Mouse (Mus musculus) forebrain, embryonic 13.5 days (tissue): Measurements from ENCODE around the gene Mmab. TPM values are rescaled to one million over a fixed set of nuclear protein-coding genes. Genes with fewer than 3 reads are reported as not detected.

ENCODE experiments used
- ATAC-seq: fragments of 200-750 bp; cut with Nextera tagmentation; 2 replicates; pipeline ENCODE4 v1.8.0; 2017
- H3K27ac ChIP-seq: fragments of 300-500 bp; sonication (generic); 2 replicates; pipeline ENCODE4 v1.5.1; 2015; ENCODE audit warnings: inconsistent platforms, mild to moderate bottlenecking, moderate library complexity
- H3K27me3 ChIP-seq: fragments of 300-500 bp; sonication (generic); 2 replicates; pipeline ENCODE4 v1.6.1; 2015; ENCODE audit warnings: mild to moderate bottlenecking, inconsistent platforms
- H3K36me3 ChIP-seq: fragments of 300-500 bp; sonication (generic); 2 replicates; pipeline ENCODE4 v1.6.1; 2015; ENCODE audit warnings: mild to moderate bottlenecking, inconsistent platforms; ENCODE audit not compliant: poor library complexity, severe bottlenecking
- H3K4me1 ChIP-seq: fragments of 300-500 bp; sonication (generic); 2 replicates; pipeline ENCODE4 v1.6.1; 2015; ENCODE audit warnings: inconsistent platforms
- H3K4me2 ChIP-seq: fragments of 300-500 bp; sonication (generic); 2 replicates; pipeline ENCODE4 v1.6.1; 2015; ENCODE audit warnings: inconsistent platforms, mild to moderate bottlenecking, moderate library complexity
- H3K4me3 ChIP-seq: fragments of 300-500 bp; sonication (generic); 2 replicates; pipeline ENCODE4 v1.5.1; 2015; ENCODE audit warnings: mild to moderate bottlenecking, inconsistent platforms
- H3K9ac ChIP-seq: fragments of 300-500 bp; sonication (generic); 2 replicates; pipeline ENCODE4 v1.6.1; 2015; ENCODE audit warnings: mild to moderate bottlenecking, inconsistent platforms
- H3K9me3 ChIP-seq: fragments of 300-500 bp; sonication (generic); replicated peaks from 2 replicates; pipeline ENCODE4 v1.6.1; 2016; ENCODE audit warnings: inconsistent platforms
- WGBS: fragments of 180-500 bp; shearing (Covaris S2); methylation state at CpG from one replicate; pipeline ENCODE4 v1.1.7; 2015; 5-methylcytosine and 5-hydroxymethylcytosine counted together
- polyA plus RNA-seq: library from polyadenylated mRNA; unstranded; fragments of >200 nt; fragmentation: Nextera tagmentation; extraction: Ambion mirVana; gene quantifications from 2 replicates; pipeline ENCODE4 v1.2.1, GENCODE M21; 2015

The Mmab gene
- polyA plus RNA-seq, 1 experiment from 2014 or later: 18.9 TPM

GRCm38 (mm10) chr5:114426732-114427131 is 17.1 kb downstream of the Mmab start:
- Histone ChIP-seq H3K27ac (peak overlapping the region; percentile 44; the same call in 1 of the 2 replicates), H3K9me3 (no peaks in the 10 kb centered on the region), H3K27me3 (no peaks in the 10 kb centered on the region), H3K9ac (no peak overlapping the region), H3K4me1 (peaks cover 12% of the 10 kb centered on the region; the same call in 1 of the 2 replicates), H3K4me2 (no peak overlapping the region), H3K4me3 (no peak overlapping the region), H3K36me3 (0 out of 2 replicates have a peak, but pooled peaks cover 4% of the 10 kb centered on the region)
- WGBS: 74% methylated on average over 6 of the region's 6 CpGs
- no peak for ATAC-seq

GRCm38 (mm10) chr5:114423961-114424360 is 19.9 kb downstream of the Mmab start:
- Histone ChIP-seq H3K27me3 (no peaks in the 10 kb centered on the region), H3K4me1 (peaks cover 12% of the 10 kb centered on the region; the same call in 1 of the 2 replicates), H3K9me3 (no peaks in the 10 kb centered on the region), H3K4me3 (no peak overlapping the region), H3K27ac (no peak overlapping the region), H3K36me3 (peaks cover 27% of the 10 kb centered on the region), H3K9ac (no peak overlapping the region), H3K4me2 (no peak overlapping the region)
- ATAC-seq: no peak
- WGBS: 68% methylated on average over 5 of the region's 5 CpGs

- 60% methylated on average over 5 of the region's 5 CpGs for WGBS
- Histone ChIP-seq H3K27ac (no peak overlapping the region), H3K36me3 (peaks cover 41% of the 10 kb centered on the region), H3K9ac (no peak overlapping the region), H3K4me3 (no peak overlapping the region), H3K4me2 (no peak overlapping the region), H3K9me3 (no peaks in the 10 kb centered on the region), H3K4me1 (peaks cover 12% of the 10 kb centered on the region; the same call in 1 of the 2 replicates), H3K27me3 (no peaks in the 10 kb centered on the region)
- no peak for ATAC-seq
Measured at GRCm38 (mm10) chr5:114422591-114422990, 21.3 kb downstream of the Mmab start.

GRCm38 (mm10) chr5:114421561-114422298 is 22.1 kb downstream of the Mmab start:
- Histone ChIP-seq H3K4me3 (no peak overlapping the region), H3K27ac (no peak overlapping the region), H3K9ac (no peak overlapping the region), H3K4me1 (peaks cover 6% of the 10 kb centered on the region; the same call in 1 of the 2 replicates), H3K9me3 (no peaks in the 10 kb centered on the region), H3K36me3 (peaks cover 50% of the 10 kb centered on the region), H3K4me2 (no peak overlapping the region), H3K27me3 (no peaks in the 10 kb centered on the region)
- ATAC-seq: no peak
- WGBS: 82% methylated on average over 11 of the region's 11 CpGs

- 81% methylated on average over 8 of the region's 8 CpGs for WGBS
- Histone ChIP-seq H3K4me2 (no peak overlapping the region), H3K27me3 (no peaks in the 10 kb centered on the region), H3K27ac (peak overlapping the region; percentile 10; the same call in 1 of the 2 replicates), H3K4me1 (peaks cover under 1% of the 10 kb centered on the region; the same call in 1 of the 2 replicates), H3K4me3 (no peak overlapping the region), H3K36me3 (peaks cover 82% of the 10 kb centered on the region), H3K9me3 (no peaks in the 10 kb centered on the region), H3K9ac (no peak overlapping the region)
- ATAC-seq: no peak; the same call in 1 of the 2 replicates
Measured at GRCm38 (mm10) chr5:114418541-114418940, 25.3 kb downstream of the Mmab start.

GRCm38 (mm10) chr5:114416855-114417254 is 27.0 kb downstream of the Mmab start:
- Histone ChIP-seq H3K4me1 (no peaks in the 10 kb centered on the region), H3K4me2 (no peak overlapping the region), H3K36me3 (peaks cover 96% of the 10 kb centered on the region), H3K27me3 (no peaks in the 10 kb centered on the region), H3K4me3 (no peak overlapping the region), H3K27ac (no peak overlapping the region), H3K9me3 (no peaks in the 10 kb centered on the region), H3K9ac (no peak overlapping the region)
- 89% methylated on average over 8 of the region's 8 CpGs for WGBS
- ATAC-seq: no peak

GRCm38 (mm10) chr5:114415606-114416005 is 28.3 kb downstream of the Mmab start:
- Histone ChIP-seq H3K36me3 (peaks cover 100% of the 10 kb centered on the region), H3K4me1 (no peaks in the 10 kb centered on the region)

GRCm38 (mm10) chr5:114413067-114413735 is 30.7 kb downstream of the Mmab start:
- no peak overlapping the region for H3K9ac ChIP-seq
- no peaks in the 10 kb centered on the region for H3K9me3 ChIP-seq
- 89% methylated on average over 16 of the region's 16 CpGs for WGBS
- H3K4me1 ChIP-seq: no peaks in the 10 kb centered on the region
- no peak for ATAC-seq
- H3K27ac ChIP-seq: no peak overlapping the region
- H3K27me3 ChIP-seq: no peaks in the 10 kb centered on the region
- peaks cover 100% of the 10 kb centered on the region for H3K36me3 ChIP-seq
- H3K4me3 ChIP-seq: no peak overlapping the region
- H3K4me2 ChIP-seq: no peak overlapping the region

More at GRCm38 (mm10) chr5:114415606-114416005, 28.3 kb downstream of the Mmab start:
- no peak overlapping the region for H3K9ac ChIP-seq
- no peak overlapping the region for H3K4me3 ChIP-seq
- no peaks in the 10 kb centered on the region for H3K27me3 ChIP-seq
- H3K4me2 ChIP-seq: no peak overlapping the region
- H3K27ac ChIP-seq: no peak overlapping the region
- no peaks in the 10 kb centered on the region for H3K9me3 ChIP-seq
- no peak for ATAC-seq
- WGBS: 93% methylated on average over 5 of the region's 5 CpGs

- no peaks in the 10 kb centered on the region for H3K9me3 ChIP-seq
Measured at GRCm38 (mm10) chr5:114412361-114412998, 31.4 kb downstream of the Mmab start.

GRCm38 (mm10) chr5:114410429-114410828 is 33.4 kb downstream of the Mmab start:
- WGBS: 84% methylated on average over 13 of the region's 13 CpGs
- no peak for ATAC-seq
- Histone ChIP-seq H3K4me3 (no peak overlapping the region), H3K27me3 (no peaks in the 10 kb centered on the region), H3K36me3 (peaks cover 100% of the 10 kb centered on the region), H3K27ac (no peak overlapping the region), H3K4me1 (no peaks in the 10 kb centered on the region), H3K9me3 (no peaks in the 10 kb centered on the region), H3K9ac (no peak overlapping the region), H3K4me2 (no peak overlapping the region)

More at GRCm38 (mm10) chr5:114412361-114412998, 31.4 kb downstream of the Mmab start:
- Histone ChIP-seq H3K27me3 (no peaks in the 10 kb centered on the region), H3K4me3 (no peak overlapping the region), H3K4me2 (no peak overlapping the region), H3K4me1 (no peaks in the 10 kb centered on the region), H3K27ac (no peak overlapping the region), H3K9ac (no peak overlapping the region), H3K36me3 (peaks cover 100% of the 10 kb centered on the region)
- WGBS: 90% methylated on average over 23 of the region's 23 CpGs
- ATAC-seq: no peak

GRCm38 (mm10) chr5:114408846-114409245 is 35.0 kb downstream of the Mmab start:
- no peak overlapping the region for H3K9ac ChIP-seq
- no peaks in the 10 kb centered on the region for H3K4me1 ChIP-seq
- no peaks in the 10 kb centered on the region for H3K27me3 ChIP-seq
- peaks cover 100% of the 10 kb centered on the region for H3K36me3 ChIP-seq
- no peak overlapping the region for H3K4me3 ChIP-seq
- no peak overlapping the region for H3K4me2 ChIP-seq
- no peaks in the 10 kb centered on the region for H3K9me3 ChIP-seq
- ATAC-seq: no peak
- WGBS: 96% methylated on average over 11 of the region's 11 CpGs
- H3K27ac ChIP-seq: no peak overlapping the region

GRCm38 (mm10) chr5:114407810-114408209 is 36.0 kb downstream of the Mmab start:
- no peak overlapping the region for H3K27ac ChIP-seq
- H3K9me3 ChIP-seq: no peaks in the 10 kb centered on the region
- no peak overlapping the region for H3K4me2 ChIP-seq
- no peak for ATAC-seq
- H3K27me3 ChIP-seq: no peaks in the 10 kb centered on the region
- H3K4me3 ChIP-seq: no peak overlapping the region
- no peaks in the 10 kb centered on the region for H3K4me1 ChIP-seq
- H3K36me3 ChIP-seq: peaks cover 100% of the 10 kb centered on the region
- H3K9ac ChIP-seq: no peak overlapping the region
- 93% methylated on average over 9 of the region's 9 CpGs for WGBS
